Mouse (Mus musculus): ENCODE measurements at regions not wholly inside any gene's neighbourhood (a gene's known extent, or its start where the extent isn't known, plus 50 kb on each side); places are given as distances from the start of the nearest gene placed in this dataset.
A peak's percentile ranks its signal among the peaks of the same experiment; 100 is the strongest.

DNA sequence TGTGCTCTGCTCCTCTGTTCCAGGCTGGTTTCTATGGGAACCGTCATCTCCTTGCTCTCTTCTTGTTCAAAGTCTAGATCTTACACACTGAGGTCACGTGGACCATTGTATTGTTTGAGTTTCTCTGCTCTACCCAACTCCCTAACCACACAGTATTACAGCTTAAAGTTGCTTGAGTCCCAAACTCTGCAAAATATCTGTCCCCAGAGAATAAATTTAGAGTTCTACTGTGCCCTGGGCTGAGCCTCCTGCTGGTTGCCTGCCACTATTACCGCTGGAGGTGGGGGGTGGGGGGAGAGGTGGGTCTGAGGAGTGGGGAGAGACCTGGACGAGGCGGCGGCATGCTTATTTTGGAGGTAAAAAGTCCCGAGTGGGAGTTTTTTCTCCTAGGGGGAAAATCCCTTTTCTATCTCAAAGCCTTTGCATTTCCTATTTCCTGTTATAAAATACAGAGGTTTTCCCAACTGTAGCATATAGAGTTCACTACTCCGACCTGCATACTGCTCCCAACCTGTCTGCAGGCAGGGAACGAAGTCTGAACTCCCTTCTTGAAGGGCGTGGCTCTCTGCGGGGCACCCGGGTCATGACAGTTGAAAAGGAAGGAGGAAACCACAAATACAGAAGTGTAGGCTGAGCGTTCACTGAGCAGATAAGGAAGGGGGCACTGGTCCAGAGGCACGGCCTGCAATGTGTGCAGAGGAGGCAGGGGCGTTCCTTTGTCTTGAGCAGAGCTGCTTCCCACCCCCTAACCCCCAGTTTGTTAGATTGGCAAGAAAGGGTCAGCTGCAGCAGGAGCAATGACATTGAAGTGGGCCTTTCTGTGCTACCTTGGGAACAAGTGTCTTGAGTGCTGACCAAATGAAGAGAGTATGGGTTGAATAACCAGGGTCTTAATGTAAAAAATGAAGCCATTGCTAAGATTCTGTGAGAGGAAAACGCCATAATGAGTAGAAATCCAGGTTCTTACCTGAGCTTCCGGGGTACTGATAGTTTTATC lies 188.7 kb downstream of the Akap7 start:
- 43% methylated on average over 17 of the region's 17 CpGs for WGBS
- no peak for ATAC-seq (ENCODE audit: low FRiP score)
- Histone ChIP-seq H3K4me2 (no peak overlapping the region), H3K27ac (ENCODE audit: low read depth, low read length) (no peak overlapping the region), H3K9me3 (ENCODE audit: control insufficient read depth, low read length) (no peaks in the 10 kb centered on the region), H3K36me3 (ENCODE audit: control insufficient read depth, insufficient read depth, low read length) (no peaks in the 10 kb centered on the region), H3K4me1 (ENCODE audit: control insufficient read depth, insufficient read depth, low read length) (no peaks in the 10 kb centered on the region), H3K9ac (ENCODE audit: low read length) (no peak overlapping the region), H3K27me3 (ENCODE audit: control insufficient read depth, insufficient read depth, low read length) (no peaks in the 10 kb centered on the region), H3K4me3 (ENCODE audit: low read depth, low read length) (no peak overlapping the region)
- DNase-seq (ENCODE audit: low spot score, missing footprints) = no peak

DNA sequence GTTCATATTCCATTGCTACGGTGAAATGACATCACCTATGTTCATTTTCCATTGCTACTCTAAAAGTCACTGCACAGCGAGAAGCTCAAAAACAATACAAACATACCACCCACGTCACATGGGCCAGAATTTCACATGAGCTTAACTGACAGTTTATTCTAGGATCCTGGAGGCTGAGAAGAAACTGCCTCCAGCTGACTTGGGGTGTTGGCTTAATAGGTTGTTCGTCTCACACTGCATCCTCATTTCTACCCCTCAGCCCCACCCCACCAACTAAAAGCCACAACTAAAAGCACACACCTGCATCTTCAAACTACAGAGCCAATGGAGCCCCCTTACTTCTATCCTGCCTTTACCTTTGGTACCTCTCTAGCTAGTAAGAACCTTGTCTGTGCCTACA lies 187.0 kb upstream of the Arg1 start:
- no peaks in the 10 kb centered on the region for H3K9me3 ChIP-seq (ENCODE audit: control insufficient read depth, low read length)
- H3K9ac ChIP-seq (ENCODE audit: low read length) = no peak overlapping the region
- 91% methylated on average over 4 of the region's 4 CpGs for WGBS
- DNase-seq (ENCODE audit: low spot score, missing footprints) = no peak
- H3K27me3 ChIP-seq (ENCODE audit: control insufficient read depth, insufficient read depth, low read length) = no peaks in the 10 kb centered on the region
- ATAC-seq (ENCODE audit: low FRiP score) = no peak
- no peaks in the 10 kb centered on the region for H3K36me3 ChIP-seq (ENCODE audit: control insufficient read depth, insufficient read depth, low read length)
- H3K27ac ChIP-seq (ENCODE audit: low read depth, low read length) = no peak overlapping the region
- H3K4me1 ChIP-seq (ENCODE audit: control insufficient read depth, insufficient read depth, low read length) = peaks cover 11% of the 10 kb centered on the region
- H3K4me3 ChIP-seq (ENCODE audit: low read depth, low read length) = no peak overlapping the region
- H3K4me2 ChIP-seq = no peak overlapping the region

- no peaks in the 10 kb centered on the region for H3K36me3 ChIP-seq (ENCODE audit: control insufficient read depth, insufficient read depth, low read length)
- H3K4me1 ChIP-seq (ENCODE audit: control insufficient read depth, insufficient read depth, low read length) = peaks cover 11% of the 10 kb centered on the region
- DNase-seq (ENCODE audit: low spot score, missing footprints) = peak; percentile 85
- H3K4me3 ChIP-seq (ENCODE audit: low read depth, low read length) = no peak overlapping the region
- 44% methylated on average over 12 of the region's 12 CpGs for WGBS
- H3K9ac ChIP-seq (ENCODE audit: low read length) = no peak overlapping the region
- no peaks in the 10 kb centered on the region for H3K27me3 ChIP-seq (ENCODE audit: control insufficient read depth, insufficient read depth, low read length)
- H3K9me3 ChIP-seq (ENCODE audit: control insufficient read depth, low read length) = no peaks in the 10 kb centered on the region
- peak overlapping the region; percentile 30; the same call in 1 of the 2 replicates for H3K27ac ChIP-seq (ENCODE audit: low read depth, low read length)
- H3K4me2 ChIP-seq = no peak overlapping the region
- peak; percentile 47; the same call in 1 of the 2 replicates for ATAC-seq (ENCODE audit: low FRiP score)
Measured at GRCm38 (mm10) chr10:25112449-25113171, 185.3 kb upstream of the Arg1 start.

- no peaks in the 10 kb centered on the region for H3K9me3 ChIP-seq (ENCODE audit: control insufficient read depth, low read length)
- H3K36me3 ChIP-seq (ENCODE audit: control insufficient read depth, insufficient read depth, low read length) = no peaks in the 10 kb centered on the region
- no peak overlapping the region for H3K9ac ChIP-seq (ENCODE audit: low read length)
- DNase-seq (ENCODE audit: low spot score, missing footprints) = peak; percentile 92
- no peak overlapping the region for H3K4me2 ChIP-seq
- H3K4me1 ChIP-seq (ENCODE audit: control insufficient read depth, insufficient read depth, low read length) = peaks cover 11% of the 10 kb centered on the region
- H3K27me3 ChIP-seq (ENCODE audit: control insufficient read depth, insufficient read depth, low read length) = no peaks in the 10 kb centered on the region
- peak overlapping the region; percentile 44; the same call in 1 of the 2 replicates for H3K27ac ChIP-seq (ENCODE audit: low read depth, low read length)
- no peak overlapping the region for H3K4me3 ChIP-seq (ENCODE audit: low read depth, low read length)
- 8% methylated on average over 11 of the region's 11 CpGs for WGBS
- ATAC-seq (ENCODE audit: low FRiP score) = peak; percentile 90
Measured at GRCm38 (mm10) chr10:25111636-25112422, 184.5 kb upstream of the Arg1 start.

GRCm38 (mm10) chr10:25111181-25111580 lies 183.9 kb upstream of the Arg1 start:
- 0 out of 2 replicates have a peak, but pooled peaks have one; percentile 49 for ATAC-seq (ENCODE audit: low FRiP score)
- WGBS = 44% methylated on average over 7 of the region's 7 CpGs
- no peak overlapping the region for H3K9ac ChIP-seq (ENCODE audit: low read length)

GRCm38 (mm10) chr10:25098070-25098469 lies 170.8 kb upstream of the Arg1 start:
- Histone ChIP-seq H3K9ac (ENCODE audit: low read length) (no peak overlapping the region), H3K4me3 (ENCODE audit: low read depth, low read length) (no peak overlapping the region), H3K4me2 (no peak overlapping the region), H3K9me3 (ENCODE audit: control insufficient read depth, low read length) (no peaks in the 10 kb centered on the region), H3K4me1 (ENCODE audit: control insufficient read depth, insufficient read depth, low read length) (no peaks in the 10 kb centered on the region), H3K27ac (ENCODE audit: low read depth, low read length) (no peak overlapping the region), H3K36me3 (ENCODE audit: control insufficient read depth, insufficient read depth, low read length) (no peaks in the 10 kb centered on the region), H3K27me3 (ENCODE audit: control insufficient read depth, insufficient read depth, low read length) (no peaks in the 10 kb centered on the region)
- ATAC-seq (ENCODE audit: low FRiP score) = no peak
- DNase-seq (ENCODE audit: low spot score, missing footprints) = no peak
- WGBS = 67% methylated on average over 4 of the region's 4 CpGs

More at GRCm38 (mm10) chr10:25111181-25111580, 183.9 kb upstream of the Arg1 start:
- Histone ChIP-seq H3K4me1 (ENCODE audit: control insufficient read depth, insufficient read depth, low read length) (peaks cover 11% of the 10 kb centered on the region), H3K27ac (ENCODE audit: low read depth, low read length) (peak overlapping the region; percentile 30), H3K9me3 (ENCODE audit: control insufficient read depth, low read length) (no peaks in the 10 kb centered on the region), H3K27me3 (ENCODE audit: control insufficient read depth, insufficient read depth, low read length) (no peaks in the 10 kb centered on the region), H3K4me3 (ENCODE audit: low read depth, low read length) (no peak overlapping the region), H3K36me3 (ENCODE audit: control insufficient read depth, insufficient read depth, low read length) (no peaks in the 10 kb centered on the region), H3K4me2 (no peak overlapping the region)
- no peak for DNase-seq (ENCODE audit: low spot score, missing footprints)

DNA sequence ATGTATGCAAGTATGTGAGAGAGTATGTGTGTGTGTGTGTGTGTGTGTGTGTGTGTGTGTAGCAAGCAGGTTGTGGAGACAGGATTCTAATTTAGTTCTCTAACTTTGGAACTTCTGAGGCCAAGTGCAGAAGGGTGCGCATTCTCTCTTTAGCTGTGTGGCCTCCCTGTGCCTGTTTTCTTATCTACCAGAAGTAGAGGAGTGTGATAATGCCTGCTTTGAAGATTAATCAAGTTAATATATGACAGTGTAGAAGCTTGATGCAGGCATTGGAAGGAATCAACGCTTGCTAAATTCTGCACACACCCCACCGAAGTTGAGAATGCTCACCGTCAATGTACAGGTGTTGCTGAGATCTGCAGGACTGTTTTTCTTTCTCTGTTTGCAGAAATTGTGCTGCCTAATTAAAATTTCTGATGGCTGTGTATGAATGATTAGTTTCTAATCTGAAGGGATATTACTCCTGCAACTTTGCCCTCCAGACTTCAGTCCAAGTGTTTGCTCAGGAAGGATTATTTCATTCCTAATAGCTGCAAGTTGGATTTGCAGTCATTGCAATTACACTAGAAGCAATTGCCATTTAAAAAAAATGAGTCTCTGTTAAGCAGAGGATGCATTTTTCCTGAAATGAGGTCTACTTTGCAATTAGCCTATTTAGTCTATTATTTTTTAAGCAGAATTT lies 162.6 kb upstream of the Arg1 start:
- H3K9me3 ChIP-seq (ENCODE audit: control insufficient read depth, low read length) = no peaks in the 10 kb centered on the region
- ATAC-seq (ENCODE audit: low FRiP score) (no peak), DNase-seq (ENCODE audit: low spot score, missing footprints) (no peak)
- H3K4me2 ChIP-seq = no peak overlapping the region
- H3K4me1 ChIP-seq (ENCODE audit: control insufficient read depth, insufficient read depth, low read length) = no peaks in the 10 kb centered on the region
- H3K4me3 ChIP-seq (ENCODE audit: low read depth, low read length) = no peak overlapping the region
- H3K27me3 ChIP-seq (ENCODE audit: control insufficient read depth, insufficient read depth, low read length) = no peaks in the 10 kb centered on the region
- WGBS = 87% methylated on average over 4 of the region's 4 CpGs
- no peak overlapping the region for H3K9ac ChIP-seq (ENCODE audit: low read length)
- H3K36me3 ChIP-seq (ENCODE audit: control insufficient read depth, insufficient read depth, low read length) = no peaks in the 10 kb centered on the region
- H3K27ac ChIP-seq (ENCODE audit: low read depth, low read length) = no peak overlapping the region

- 96% methylated on average over 17 of the region's 17 CpGs for WGBS
- Histone ChIP-seq H3K36me3 (ENCODE audit: control insufficient read depth, insufficient read depth, low read length) (no peaks in the 10 kb centered on the region), H3K27me3 (ENCODE audit: control insufficient read depth, insufficient read depth, low read length) (no peaks in the 10 kb centered on the region), H3K27ac (ENCODE audit: low read depth, low read length) (no peak overlapping the region), H3K9me3 (ENCODE audit: control insufficient read depth, low read length) (no peaks in the 10 kb centered on the region), H3K4me2 (no peak overlapping the region), H3K9ac (ENCODE audit: low read length) (no peak overlapping the region), H3K4me1 (ENCODE audit: control insufficient read depth, insufficient read depth, low read length) (no peaks in the 10 kb centered on the region), H3K4me3 (ENCODE audit: low read depth, low read length) (no peak overlapping the region)
- DNase-seq (ENCODE audit: low spot score, missing footprints) (no peak), ATAC-seq (ENCODE audit: low FRiP score) (no peak)
Measured at GRCm38 (mm10) chr10:25086745-25087144, 159.5 kb upstream of the Arg1 start.
